Mouse (Mus musculus) left cerebral cortex, postnatal 36 days (tissue): Measurements from ENCODE around the gene Rab13. TPM values are rescaled to one million over a fixed set of nuclear protein-coding genes. Genes with fewer than 3 reads are reported as not detected.

Experiments used
- DNase-seq, 2 experiments: peaks; one replicate each; pipeline ENCODE4 v3.0.0; 2021 to 2022; ENCODE audit warnings: low spot score in 2 of 2, mixed read lengths in 1 of 2
- intact Hi-C: fragments of 180-260 bp; cut with DNase I; formaldehyde crosslinking; loops from one replicate; pipeline ENCODE4 v1.15.1; 2025
- total RNA-seq, 2 experiments: library from RNA; stranded (reverse); gene quantifications; 2 replicates each; pipeline ENCODE4 v1.2.3; 2021

The Rab13 gene
- total RNA-seq: 1 to 10 TPM; 5.7 to 6.5 TPM

DNA sequence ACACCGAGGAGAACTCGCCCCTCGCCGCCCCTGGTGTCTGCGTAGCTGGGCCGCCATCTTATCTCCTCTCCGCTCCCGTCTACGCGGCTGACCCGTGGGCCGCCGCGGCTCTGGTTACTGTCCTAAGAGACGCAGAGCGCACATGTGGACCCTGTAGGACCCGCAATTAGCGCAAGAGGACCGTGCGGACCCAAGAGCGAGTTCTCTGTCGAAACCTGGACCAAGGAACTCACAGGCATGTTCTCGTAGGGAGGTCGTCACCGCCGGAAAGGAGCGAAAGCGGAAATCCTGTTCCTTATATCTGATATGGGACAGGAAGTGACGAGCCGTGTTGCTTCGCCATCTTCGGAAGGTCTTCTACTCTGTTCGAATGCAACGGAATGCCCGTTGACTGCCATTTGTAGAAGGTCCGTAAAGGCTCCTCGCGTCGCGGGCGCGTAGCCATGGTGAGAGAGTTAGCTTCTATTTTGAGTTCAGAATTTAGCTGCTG, at the start of gene Rab13, which contains the start of gene Rps27:
Rab13 (plus strand) TSS at position 319 of the 490 bp plus-strand sequence.
Rps27 (minus strand) TSS at position 275 of the 490 bp plus-strand sequence.
- DNase-seq: peak; percentile 88 to 93
- intact Hi-C loops: loop anchor here (5.0 kb wide), 1 partner anchor 34 kb away; the partner anchor contains the start of gene Slc39a1

DNA sequence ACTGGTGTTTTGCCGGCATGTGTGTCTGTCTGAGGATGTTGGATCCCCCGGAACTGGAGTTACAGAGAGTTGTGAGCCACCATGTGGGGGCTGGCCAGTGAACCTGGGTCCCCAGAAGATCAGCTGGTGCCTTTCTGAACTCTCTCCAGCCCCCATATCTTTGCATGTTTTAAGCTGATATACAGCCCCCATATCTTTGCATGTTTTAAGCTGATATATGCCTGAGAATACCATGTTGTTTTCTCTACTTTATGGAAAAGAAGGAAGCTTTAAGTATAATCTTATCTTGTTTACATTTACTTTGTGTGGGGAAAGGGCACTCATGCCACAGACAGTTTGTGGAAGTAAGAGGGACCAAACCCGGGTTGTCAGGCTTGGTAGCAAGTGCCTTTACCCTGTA, 33.9 kb upstream of the Rab13 start:
- no peak for DNase-seq
- intact Hi-C loops: no loop called here

- DNase-seq: no peak
Observed at GRCm38 (mm10) chr3:90183581-90183980, 29.9 kb upstream of the Rab13 start.

DNA sequence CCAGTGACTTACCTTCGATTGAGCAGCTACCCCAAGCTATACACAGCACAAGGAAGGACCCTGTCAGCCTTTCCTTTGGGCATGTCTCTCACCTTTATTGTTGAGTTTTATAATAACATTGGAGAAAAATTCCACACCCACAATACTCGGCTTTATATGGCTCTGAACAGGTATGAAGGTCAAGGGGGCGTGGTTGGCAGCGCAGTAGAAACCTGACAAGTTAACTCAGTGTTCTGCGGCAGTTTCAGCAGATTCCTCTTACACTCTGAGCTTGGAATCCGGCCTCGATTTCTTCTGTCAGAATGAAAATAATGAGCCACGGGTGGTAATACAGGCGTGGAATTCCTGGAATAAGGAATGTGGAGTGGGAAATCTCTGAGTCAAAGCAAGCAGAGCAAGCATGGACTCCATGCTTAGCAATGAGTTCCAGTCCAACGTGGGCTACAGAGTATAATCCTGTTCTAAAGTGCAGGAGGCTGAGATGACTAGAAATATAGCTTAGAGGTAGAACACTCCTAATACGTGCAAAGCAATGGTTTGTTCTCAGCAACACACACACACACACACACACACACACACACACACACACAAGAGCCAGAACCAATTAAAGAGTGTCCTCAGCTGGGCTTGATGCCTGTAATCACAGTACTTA, 22.5 kb upstream of the Rab13 start:
- intact Hi-C loops: no loop called here
- no peak for DNase-seq

More at GRCm38 (mm10) chr3:90183581-90183980, 29.9 kb upstream of the Rab13 start:
- intact Hi-C loops: no loop called here

GRCm38 (mm10) chr3:90194759-90195158, 18.7 kb upstream of the Rab13 start:
- intact Hi-C loops: no loop called here

GRCm38 (mm10) chr3:90195644-90196043, 17.9 kb upstream of the Rab13 start:
- intact Hi-C loops: no loop called here
- no peak for DNase-seq

More at GRCm38 (mm10) chr3:90194759-90195158, 18.7 kb upstream of the Rab13 start:
- DNase-seq: no peak

GRCm38 (mm10) chr3:90197548-90197947, 15.9 kb upstream of the Rab13 start:
- DNase-seq: no peak
- intact Hi-C loops: no loop called here

- intact Hi-C loops: no loop called here
- no peak for DNase-seq
Observed at GRCm38 (mm10) chr3:90202884-90203283, 10.6 kb upstream of the Rab13 start.

DNA sequence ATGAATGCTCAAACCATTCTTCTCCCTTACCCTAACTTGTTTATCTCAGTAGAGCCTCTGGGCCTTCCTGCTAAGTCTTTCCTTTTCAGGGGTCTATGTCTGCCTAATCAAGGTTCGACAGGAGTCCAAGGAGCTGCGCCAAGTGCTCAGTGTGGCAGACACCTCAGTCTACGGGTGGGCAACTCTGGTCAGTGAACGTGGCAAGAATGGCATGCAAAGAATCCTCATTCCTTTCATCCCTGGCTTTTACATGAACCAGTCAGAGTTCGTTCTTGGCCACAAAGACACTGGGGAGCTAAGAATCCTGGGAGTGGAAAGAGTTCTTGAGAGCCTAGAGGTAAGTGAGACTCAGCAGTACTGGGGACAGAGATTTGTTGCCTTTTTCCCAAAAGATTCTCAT, 9.9 kb upstream of the Rab13 start:
- no peak for DNase-seq
- intact Hi-C loops: no loop called here

DNA sequence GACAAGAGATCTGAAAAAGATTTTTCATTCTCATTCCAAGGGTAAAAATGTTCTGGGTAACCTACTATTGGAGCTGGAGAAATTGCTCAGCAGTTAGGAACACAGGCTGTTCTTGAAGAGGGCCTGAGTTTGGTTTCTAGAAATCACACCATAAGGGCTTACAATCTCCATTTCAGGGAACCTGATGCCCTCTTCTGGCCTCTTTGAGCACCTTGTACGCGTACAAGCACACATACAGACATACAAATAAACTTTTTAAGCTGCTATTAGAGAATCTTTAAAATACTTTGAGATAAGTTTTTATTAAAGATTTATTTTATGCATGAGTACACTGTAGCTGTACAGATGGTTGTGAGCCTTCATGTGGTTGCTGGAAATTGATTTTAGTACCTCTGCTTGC, 8.9 kb upstream of the Rab13 start:
- DNase-seq: no peak
- intact Hi-C loops: no loop called here

- DNase-seq: no peak
- intact Hi-C loops: no loop called here
Observed at GRCm38 (mm10) chr3:90208662-90209061, 4.8 kb upstream of the Rab13 start.

- intact Hi-C loops: loop anchor here (5.0 kb wide), 1 partner anchor 37 kb away; the partner anchor contains the start of gene Slc39a1
Observed at GRCm38 (mm10) chr3:90209908-90210566, 3.5 kb upstream of the Rab13 start.

GRCm38 (mm10) chr3:90211475-90212398, 1.8 kb upstream of the Rab13 start:
- DNase-seq: no peak
- intact Hi-C loops: loop anchor here (5.0 kb wide), 1 partner anchor 36 kb away; the partner anchor contains the start of gene Slc39a1

More at GRCm38 (mm10) chr3:90209908-90210566, 3.5 kb upstream of the Rab13 start:
- no peak for DNase-seq

DNA sequence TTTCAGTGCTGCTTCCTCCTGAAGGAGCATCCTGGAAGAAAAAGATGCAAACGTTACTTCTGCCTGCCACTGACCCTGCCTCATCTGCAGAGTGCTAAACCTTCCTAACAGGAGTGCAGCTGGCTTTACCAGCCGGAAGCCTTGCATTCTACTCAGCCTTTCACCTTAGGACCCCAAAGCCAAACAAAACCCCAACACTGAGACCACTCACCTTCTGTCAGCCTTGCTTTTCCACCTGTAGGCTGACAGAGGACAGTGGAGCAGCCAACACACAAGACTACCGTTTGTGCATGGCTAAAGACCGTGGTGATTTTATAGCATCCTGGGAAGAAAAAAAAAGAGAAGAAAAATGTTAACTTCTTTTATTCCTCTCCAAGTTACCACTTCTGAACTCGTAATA, 772 bp upstream of the Rab13 start:
- no peak for DNase-seq

DNA sequence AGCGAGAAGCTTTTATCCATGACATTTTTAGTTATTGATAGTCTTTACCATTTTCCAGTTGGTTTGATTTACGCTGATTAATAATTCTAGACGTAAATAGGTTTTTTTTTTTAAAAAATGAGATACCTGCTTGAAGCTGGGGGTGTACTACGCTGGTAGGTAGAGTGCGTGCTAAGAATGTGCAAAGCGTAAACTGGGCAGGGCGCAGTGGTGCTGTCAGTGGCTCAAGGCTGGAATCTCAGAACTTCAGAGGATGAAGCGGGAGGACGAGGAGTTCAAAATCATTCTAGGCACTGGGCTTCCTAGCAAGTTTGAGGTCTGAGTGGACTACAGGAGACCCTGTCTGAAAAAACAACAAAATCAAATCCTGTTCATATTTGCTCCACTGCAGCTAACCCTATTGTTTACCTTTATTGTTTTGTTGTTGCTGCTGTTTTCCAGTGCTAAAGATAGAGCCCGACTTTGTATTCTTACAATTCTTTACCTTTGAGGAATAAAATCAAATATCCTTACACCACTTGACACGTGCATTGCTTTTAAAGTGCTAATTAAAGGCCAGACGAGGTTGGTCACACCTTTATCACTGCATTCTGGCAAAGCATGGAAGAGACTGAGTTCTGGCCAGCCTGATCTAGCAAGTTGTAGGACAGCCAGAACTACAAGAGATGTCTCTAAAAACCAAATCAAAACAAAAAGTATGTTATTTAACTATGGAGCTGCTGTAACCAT, 625 bp downstream of the Rab13 start:
- DNase-seq: peak in 1 of 2 experiments; percentile 5

More for the DNA sequence above, 772 bp upstream of the Rab13 start:
- intact Hi-C loops: loop anchor here (5.0 kb wide), 1 partner anchor 35 kb away; the partner anchor contains the start of gene Slc39a1

GRCm38 (mm10) chr3:90215825-90216380, 2.4 kb downstream of the Rab13 start:
- DNase-seq: no peak
- intact Hi-C loops: no loop called here

More for the DNA sequence above, 625 bp downstream of the Rab13 start:
- intact Hi-C loops: loop anchor here (5.0 kb wide), 1 partner anchor 33 kb away; the partner anchor contains the start of gene Slc39a1

DNA sequence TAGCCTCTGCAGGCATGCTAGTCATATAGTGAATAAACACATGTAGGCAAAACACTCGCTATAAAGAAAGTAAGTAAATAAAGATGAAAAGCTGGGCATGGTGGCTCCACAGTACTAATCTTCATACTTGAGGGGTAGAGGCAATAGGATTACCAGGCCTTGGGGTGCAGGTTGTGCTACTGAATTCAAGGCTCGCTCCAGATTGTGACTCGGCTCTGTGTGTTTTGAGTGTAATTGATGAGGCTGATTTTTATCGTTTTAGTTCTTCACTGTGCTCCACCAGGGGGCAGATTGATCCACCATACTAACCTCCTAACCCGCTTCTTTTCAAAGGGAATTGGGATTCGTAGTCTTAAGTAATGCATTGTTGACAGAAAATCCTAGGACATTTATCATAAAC, 6.6 kb downstream of the Rab13 start:
- intact Hi-C loops: loop anchor here (5.0 kb wide), 1 partner anchor 152 kb away; no protein-coding TSS in a partner anchor
- DNase-seq: peak in 1 of 2 experiments; percentile 27

DNA sequence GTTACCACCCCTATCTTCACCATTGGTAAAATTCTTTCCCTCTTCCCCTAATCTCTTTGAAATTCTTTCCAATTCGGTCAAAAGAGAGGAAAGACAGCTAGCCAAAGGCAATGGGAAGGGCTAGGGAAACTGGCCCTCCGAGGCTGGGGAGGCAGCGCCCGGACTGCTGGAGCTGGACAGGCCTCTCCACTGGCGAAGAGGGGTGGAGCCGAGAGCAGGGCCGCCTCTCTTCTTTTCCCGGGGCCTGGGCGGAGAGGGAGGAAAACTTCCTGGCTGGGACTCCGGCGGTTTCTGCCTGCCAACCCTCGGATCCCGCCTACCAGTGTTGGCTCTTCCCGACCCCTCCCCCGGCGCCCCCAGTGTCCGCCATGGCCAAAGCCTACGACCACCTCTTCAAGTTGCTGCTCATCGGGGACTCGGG, 7.0 kb downstream of the Rab13 start:
- DNase-seq: peak; percentile 13 to 29
- intact Hi-C loops: loop anchor here (5.0 kb wide), 1 partner anchor 152 kb away; no protein-coding TSS in a partner anchor
